Mouse (Mus musculus) left cerebral cortex, postnatal 10 days (tissue): Measurements from ENCODE around the gene Mafg. TPM values are rescaled to one million over a fixed set of nuclear protein-coding genes. Genes with fewer than 3 reads are reported as not detected.

Experiments
- DNase-seq, 2 experiments: peaks; one replicate each; pipeline ENCODE4 v3.0.0; 2021 to 2022; ENCODE audit warnings: low spot score in 2 of 2, mixed read lengths in 1 of 2; ENCODE audit errors: extremely low spot score in 1 of 2
- intact Hi-C: fragments of 180-260 bp; cut with DNase I; formaldehyde crosslinking; loops from one replicate; pipeline ENCODE4 v1.15.1; 2025
- microRNA-seq: library from miRNA; unstranded; fragments of <30 nt; microRNA quantifications from one replicate; pipeline ENCODE4 v1.2.0, GENCODE M21; 2022
- total RNA-seq, 2 experiments: library from RNA; stranded (reverse); gene quantifications; 2 replicates each; pipeline ENCODE4 v1.2.3; 2021

The Mafg gene
- total RNA-seq, 2 experiments from 2014 or later = 84.4 to 84.7 TPM

- peak in 1 of 2 experiments; percentile 57 for DNase-seq
- intact Hi-C loops = no loop called here
Observed at GRCm38 (mm10) chr11:120578694-120579243, 54.6 kb downstream of the Mafg start.

GRCm38 (mm10) chr11:120578024-120578693 lies 55.2 kb downstream of the Mafg start:
- DNase-seq = peak in 1 of 2 experiments; percentile 30
- intact Hi-C loops = no loop called here

- peak in 1 of 2 experiments; percentile 55 for DNase-seq
- intact Hi-C loops = no loop called here
Observed at GRCm38 (mm10) chr11:120577211-120578023, 56.0 kb downstream of the Mafg start.

- no peak for DNase-seq
- intact Hi-C loops = no loop called here
Observed at GRCm38 (mm10) chr11:120576365-120576981, 56.9 kb downstream of the Mafg start.

- intact Hi-C loops = no loop called here
- no peak for DNase-seq
Observed at GRCm38 (mm10) chr11:120575940-120576339, 57.5 kb downstream of the Mafg start.

Small RNAs within 50 kb of the gene (microRNA-seq; reads per million reads assigned to microRNA genes)
- not detected for gene Mir6936

Other genes with a start within 250 kb of the Mafg start
- gene Nploc4, start 195.9 kb downstream of the Mafg start, total RNA-seq = 10 to 100 TPM; 63.1 to 70.3 TPM
- gene Tspan10, start 191.0 kb downstream of the Mafg start, total RNA-seq = not detected
- gene Pde6g, start 180.1 kb downstream of the Mafg start, total RNA-seq = under 1 TPM; 0.24 to 0.34 TPM
- 10 to 100 TPM; 10.6 to 13.8 TPM for gene Oxld1, start 175.5 kb downstream of the Mafg start, total RNA-seq
- 10 to 100 TPM; 16.8 to 20.8 TPM for gene Ccdc137, start 175.5 kb downstream of the Mafg start, total RNA-seq
- gene Arl16, start 166.0 kb downstream of the Mafg start, total RNA-seq = 10 to 100 TPM; 60.9 to 61.0 TPM
- gene Mrpl12, start 149.0 kb downstream of the Mafg start, total RNA-seq = 10 to 100 TPM; 76.6 to 79.1 TPM
- 10 to 100 TPM; 23.4 to 26.6 TPM for gene Slc25a10, start 141.8 kb downstream of the Mafg start, total RNA-seq
- gene Gcgr, start 102.9 kb downstream of the Mafg start, total RNA-seq = under 1 TPM in 1 of 2 experiments, not detected in 1; 0.26 TPM
- 100 to 1,000 TPM; 103 to 110 TPM for gene Mcrip1, start 83.9 kb downstream of the Mafg start, total RNA-seq
- gene Ppp1r27, start 82.5 kb downstream of the Mafg start, total RNA-seq = not detected
- 100 to 1,000 TPM; 136 to 138 TPM for gene P4hb, start 60.3 kb downstream of the Mafg start, total RNA-seq
- gene Arhgdia, start 52.0 kb downstream of the Mafg start, total RNA-seq = 100 to 1,000 TPM; 406 to 417 TPM
- 10 to 100 TPM; 69.3 to 76.5 TPM for gene Alyref, start 35.2 kb downstream of the Mafg start, total RNA-seq
- gene Anapc11, start 35.2 kb downstream of the Mafg start, total RNA-seq = 100 to 1,000 TPM; 102 to 110 TPM
- not detected for gene Npb, start 25.1 kb downstream of the Mafg start, total RNA-seq
- gene Pcyt2, start 15.7 kb downstream of the Mafg start, total RNA-seq = 100 to 1,000 TPM; 130 TPM
- gene Sirt7, start 8.4 kb downstream of the Mafg start, total RNA-seq = 10 to 100 TPM; 37.5 to 40.6 TPM
- 1 to 10 TPM; 3.0 to 3.8 TPM for gene Pycr1, start 10.2 kb upstream of the Mafg start, total RNA-seq
- 1 to 10 TPM; 3.1 to 3.5 TPM for gene Myadml2, start 14.6 kb upstream of the Mafg start, total RNA-seq
- 1 to 10 TPM; 4.2 to 5.7 TPM for gene Notum, start 27.6 kb upstream of the Mafg start, total RNA-seq
- gene Aspscr1, start 39.4 kb upstream of the Mafg start, total RNA-seq = 10 to 100 TPM; 59.1 to 66.6 TPM
- gene Cenpx, start 80.1 kb upstream of the Mafg start, total RNA-seq = 10 to 100 TPM; 24.5 to 26.0 TPM
- gene Lrrc45, start 80.3 kb upstream of the Mafg start, total RNA-seq = 10 to 100 TPM; 58.3 to 66.0 TPM
- 100 to 1,000 TPM; 265 to 293 TPM for gene Rac3, start 87.9 kb upstream of the Mafg start, total RNA-seq
- gene Dcxr, start 93.7 kb upstream of the Mafg start, total RNA-seq = 1 to 10 TPM; 5.9 to 6.4 TPM
- gene Cbr2, start 98.5 kb upstream of the Mafg start, total RNA-seq = 1 to 10 TPM; 3.3 to 3.7 TPM
- 10 to 100 TPM; 25.0 to 46.6 TPM for gene Hmga1b, start 129.2 kb upstream of the Mafg start, total RNA-seq
- 10 to 100 TPM; 88.1 to 88.4 TPM for gene Rfng, start 150.6 kb upstream of the Mafg start, total RNA-seq
- 100 to 1,000 TPM; 147 to 148 TPM for gene Gps1, start 150.7 kb upstream of the Mafg start, total RNA-seq
- gene Dus1l, start 162.8 kb upstream of the Mafg start, total RNA-seq = 10 to 100 TPM; 37.4 to 40.7 TPM
- gene Fasn, start 190.9 kb upstream of the Mafg start, total RNA-seq = 100 to 1,000 TPM; 258 to 269 TPM